Mouse (Mus musculus) C2C12 (cell line): ENCODE results near the gene Lypla2.

Source experiments
- CTCF ChIP-seq: IDR thresholded peaks from one replicate; pipeline ENCODE4 v1.5.1; 2011; ENCODE audit not compliant: control insufficient read depth, insufficient read depth, insufficient read length
- FOSL1 ChIP-seq: IDR thresholded peaks from one replicate; pipeline ENCODE4 v1.8.0; 2011; ENCODE audit warnings: mild to moderate bottlenecking, low read length; ENCODE audit not compliant: poor library complexity, insufficient read depth, severe bottlenecking
- MAX ChIP-seq: IDR thresholded peaks from one replicate; pipeline ENCODE4 v1.6.1; 2011; ENCODE audit warnings: mild to moderate bottlenecking, control low read depth
- MYOD1 ChIP-seq: IDR thresholded peaks from one replicate; pipeline ENCODE4 v1.6.1; 2011; ENCODE audit warnings: low read depth; ENCODE audit not compliant: control insufficient read depth, insufficient read length
- MYOG ChIP-seq: IDR thresholded peaks from one replicate; pipeline ENCODE4 v1.6.1; 2011; ENCODE audit not compliant: control insufficient read depth, insufficient read length; ENCODE audit errors: extremely low read depth
- USF1 ChIP-seq: IDR thresholded peaks from one replicate; pipeline ENCODE4 v1.6.1; 2011; ENCODE audit warnings: low read depth, mild to moderate bottlenecking, control low read depth, moderate library complexity

- TF ChIP-seq CTCF (no peak), MAX (no peak), MYOG (no peak), USF1 (no peak), MYOD1 (no peak), FOSL1 (no peak)
Measured at GRCm38 (mm10) chr4:135970585-135970984, 1.8 kb downstream of the Lypla2 start.
